ENCODE assay signal across 8 mouse cellular contexts in the genomic region with DNA sequence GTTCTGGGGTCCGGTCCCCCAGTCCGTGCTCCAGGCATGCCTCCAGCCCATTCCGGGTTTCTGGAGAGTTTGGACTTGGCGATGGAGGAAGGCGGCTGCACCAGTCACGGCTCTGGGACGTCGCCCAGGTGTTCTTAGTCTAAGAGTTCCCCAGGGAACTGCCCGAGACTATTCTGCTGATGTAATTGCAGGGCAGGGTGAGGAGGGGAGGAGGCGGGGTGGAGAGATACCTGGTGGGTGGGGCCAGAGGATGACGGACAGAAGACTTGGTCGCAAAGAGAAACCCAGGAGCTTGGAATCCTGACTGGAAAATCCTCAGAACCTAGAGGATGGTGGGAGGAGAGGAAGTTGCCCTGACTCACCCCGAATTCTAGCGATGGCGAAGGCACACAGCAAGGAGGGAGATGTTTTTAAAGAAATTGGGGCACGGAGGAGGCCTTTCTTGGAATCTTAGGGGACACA. TPM values are rescaled to one million over a fixed set of nuclear protein-coding genes. Genes with fewer than 3 reads are reported as not detected.
DNase-seq lines count a peak whose midpoint lies in the region; ATAC-seq and TF ChIP-seq lines count a peak whose summit lies in the region.

No protein-coding gene starts in this region.

- no peak for DNase-seq in heart, adult 11 months
- DNase-seq in brain, embryonic 14.5 days (ENCODE audit: low read depth): peak; percentile 25
- peak; percentile 31 to 71 for DNase-seq in left cerebral cortex, postnatal 14 days (ENCODE audit: low spot score in 2 of 2)
- DNase-seq in mesoderm, embryonic 11.5 days (ENCODE audit: low read depth, low spot score): peak; percentile 33
- no peak for DNase-seq in layer of hippocampus, postnatal 10 days (ENCODE audit: low spot score in 2 of 2)

- 3% methylated on average over 16 of the region's 16 CpGs for WGBS in heart, embryonic 13.5 days
- WGBS in hindbrain, embryonic 12.5 days: 6% methylated on average over 16 of the region's 16 CpGs

- no peak overlapping the region for H3K9ac ChIP-seq in heart, embryonic 13.5 days
- H3K9ac ChIP-seq in hindbrain, embryonic 12.5 days: no peak overlapping the region

- H3K4me3 ChIP-seq in heart, embryonic 13.5 days: peak overlapping the region; percentile 19; the same call in 1 of the 2 replicates
- no peak overlapping the region for H3K4me3 ChIP-seq in hindbrain, embryonic 12.5 days

- no peak for ATAC-seq in heart, embryonic 13.5 days (ENCODE audit: extremely low read depth, insufficient number of reproducible peaks, low FRiP score, low TSS enrichment)
- ATAC-seq in hindbrain, embryonic 12.5 days (ENCODE audit: low FRiP score): no peak
- ATAC-seq in monocyte, adult 5-6 weeks (replicated peaks; ENCODE audit: insufficient number of reproducible peaks, low FRiP score, low TSS enrichment, poor library complexity, severe bottlenecking): no peak

- no peaks in the 10 kb centered on the region for H3K9me3 ChIP-seq in heart, embryonic 13.5 days
- H3K9me3 ChIP-seq in hindbrain, embryonic 12.5 days (replicated peaks): no peaks in the 10 kb centered on the region

- no peak overlapping the region for H3K27ac ChIP-seq in heart, embryonic 13.5 days (replicated peaks)
- no peak overlapping the region for H3K27ac ChIP-seq in hindbrain, embryonic 12.5 days

- no peak for TF ChIP-seq CTCF in brain, embryonic 14.5 days (IDR thresholded peaks at IDR 0.05; ENCODE audit: borderline replicate concordance, extremely low read depth, insufficient read depth, insufficient read length)

- no peaks in the 10 kb centered on the region for H3K36me3 ChIP-seq in heart, embryonic 13.5 days
- no peaks in the 10 kb centered on the region for H3K36me3 ChIP-seq in hindbrain, embryonic 12.5 days

- intact Hi-C loops in left cerebral cortex, postnatal 14 days (cut with DNase I): no loop called here

- peaks cover 7% of the 10 kb centered on the region for H3K4me1 ChIP-seq in heart, embryonic 13.5 days
- peaks cover 7% of the 10 kb centered on the region; the same call in 1 of the 2 replicates for H3K4me1 ChIP-seq in hindbrain, embryonic 12.5 days

- peaks cover 27% of the 10 kb centered on the region for H3K27me3 ChIP-seq in heart, embryonic 13.5 days (replicated peaks)
- H3K27me3 ChIP-seq in hindbrain, embryonic 12.5 days: peaks cover 27% of the 10 kb centered on the region

- peak overlapping the region; percentile 55 for H3K4me2 ChIP-seq in heart, embryonic 13.5 days
- H3K4me2 ChIP-seq in hindbrain, embryonic 12.5 days (replicated peaks): peak overlapping the region; percentile 39

- TF ChIP-seq POLR2A in brain, embryonic 14.5 days (IDR thresholded peaks at IDR 0.05; ENCODE audit: borderline replicate concordance, extremely low read depth, insufficient read depth, insufficient read length, poor library complexity, severe bottlenecking): no peak

RNA-seq across cellular contexts. Expression of gene Ifnl2, which starts 22.2 kb away (rescaled TPM):
- not detected in 2 replicates for polyA plus RNA-seq in heart, embryonic 13.5 days (2015; fragmentation: Nextera tagmentation; extraction: Ambion mirVana)
- not detected in 2 replicates for polyA plus RNA-seq in brain, embryonic 14.5 days (2012; rRNA removed)
- polyA plus RNA-seq in hindbrain, embryonic 12.5 days (2016; fragmentation: Nextera tagmentation; extraction: Ambion mirVana): not detected in 2 replicates
- total RNA-seq in left cerebral cortex, postnatal 14 days (2021): not detected
- not detected in 3 replicates for total RNA-seq in monocyte, adult 5-6 weeks (2017)
- total RNA-seq in layer of hippocampus, postnatal 10 days (2021): not detected

RNA-seq across cellular contexts. Expression of gene Ifnl3, which starts 34.6 kb away (rescaled TPM):
- not detected in 2 replicates for polyA plus RNA-seq in heart, embryonic 13.5 days (2015; fragmentation: Nextera tagmentation; extraction: Ambion mirVana)
- not detected in 2 replicates for polyA plus RNA-seq in brain, embryonic 14.5 days (2012; rRNA removed)
- not detected in 2 replicates for polyA plus RNA-seq in hindbrain, embryonic 12.5 days (2016; fragmentation: Nextera tagmentation; extraction: Ambion mirVana)
- total RNA-seq in left cerebral cortex, postnatal 14 days (2021): not detected
- not detected in 3 replicates for total RNA-seq in monocyte, adult 5-6 weeks (2017)
- not detected for total RNA-seq in layer of hippocampus, postnatal 10 days (2021)

RNA-seq across cellular contexts. Expression of gene Lrfn1, which starts 36.3 kb away (rescaled TPM):
- polyA plus RNA-seq in heart, embryonic 13.5 days (2015; fragmentation: Nextera tagmentation; extraction: Ambion mirVana): 0.94 and 1.1 TPM in 2 replicates
- 61.1 and 87.9 TPM in 2 replicates for polyA plus RNA-seq in brain, embryonic 14.5 days (2012; rRNA removed)
- polyA plus RNA-seq in hindbrain, embryonic 12.5 days (2016; fragmentation: Nextera tagmentation; extraction: Ambion mirVana): 14.0 and 15.9 TPM in 2 replicates
- total RNA-seq in left cerebral cortex, postnatal 14 days (2021): 10 to 100 TPM; 97.0 to 98.5 TPM
- total RNA-seq in monocyte, adult 5-6 weeks (2017): 0.78 to 1.3 TPM in 2 of 3 replicates, not detected in the other
- 10 to 100 TPM; 91.8 to 96.1 TPM for total RNA-seq in layer of hippocampus, postnatal 10 days (2021)

RNA-seq across cellular contexts. Expression of gene Gmfg, which starts 50.8 kb away (rescaled TPM):
- 6.9 and 8.4 TPM in 2 replicates for polyA plus RNA-seq in heart, embryonic 13.5 days (2015; fragmentation: Nextera tagmentation; extraction: Ambion mirVana)
- polyA plus RNA-seq in brain, embryonic 14.5 days (2012; rRNA removed): 2.8 and 3.3 TPM in 2 replicates
- 5.9 and 6.5 TPM in 2 replicates for polyA plus RNA-seq in hindbrain, embryonic 12.5 days (2016; fragmentation: Nextera tagmentation; extraction: Ambion mirVana)
- 1 to 10 TPM; 2.6 to 3.3 TPM for total RNA-seq in left cerebral cortex, postnatal 14 days (2021)
- total RNA-seq in monocyte, adult 5-6 weeks (2017): 496 to 674 TPM (median 637 TPM) in 3 replicates
- total RNA-seq in layer of hippocampus, postnatal 10 days (2021): 1 to 10 TPM; 4.2 to 4.3 TPM

RNA-seq across cellular contexts. Expression of gene Sycn, which starts 52.6 kb away (rescaled TPM):
- polyA plus RNA-seq in heart, embryonic 13.5 days (2015; fragmentation: Nextera tagmentation; extraction: Ambion mirVana): not detected in 2 replicates
- not detected in 2 replicates for polyA plus RNA-seq in brain, embryonic 14.5 days (2012; rRNA removed)
- not detected in 2 replicates for polyA plus RNA-seq in hindbrain, embryonic 12.5 days (2016; fragmentation: Nextera tagmentation; extraction: Ambion mirVana)
- not detected for total RNA-seq in left cerebral cortex, postnatal 14 days (2021)
- not detected in 3 replicates for total RNA-seq in monocyte, adult 5-6 weeks (2017)
- not detected for total RNA-seq in layer of hippocampus, postnatal 10 days (2021)

Comparison
In these comparisons a context has a peak if more than half of its experiments do, and no peak if none do; other contexts are left out.
1. DNase-seq: peak in brain, embryonic 14.5 days (single experiment), left cerebral cortex, postnatal 14 days (2 of 2) and mesoderm, embryonic 11.5 days (single experiment); none in heart, adult 11 months (single experiment) and layer of hippocampus, postnatal 10 days (0 of 2).
2. RNA of gene Lrfn1, which starts 36.3 kb away (total RNA-seq): 97.0 to 98.5 TPM in left cerebral cortex, postnatal 14 days and 91.8 to 96.1 TPM in layer of hippocampus, postnatal 10 days; 0.78 to 1.3 TPM in monocyte, adult 5-6 weeks; every median in the first group is over 10 times any median in the second.